Mouse (Mus musculus) frontal cortex, postnatal 25 days (tissue): ENCODE measurements at regions not wholly inside any gene's neighbourhood (a gene's known extent, or its start where the extent isn't known, plus 50 kb on each side); places are given as distances from the start of the nearest gene placed in this dataset.

Source experiments
- DNase-seq, 2 experiments: peaks; one replicate each; pipeline ENCODE4 v3.0.0; 2022; ENCODE audit warnings: low spot score in 2 of 2

DNA sequence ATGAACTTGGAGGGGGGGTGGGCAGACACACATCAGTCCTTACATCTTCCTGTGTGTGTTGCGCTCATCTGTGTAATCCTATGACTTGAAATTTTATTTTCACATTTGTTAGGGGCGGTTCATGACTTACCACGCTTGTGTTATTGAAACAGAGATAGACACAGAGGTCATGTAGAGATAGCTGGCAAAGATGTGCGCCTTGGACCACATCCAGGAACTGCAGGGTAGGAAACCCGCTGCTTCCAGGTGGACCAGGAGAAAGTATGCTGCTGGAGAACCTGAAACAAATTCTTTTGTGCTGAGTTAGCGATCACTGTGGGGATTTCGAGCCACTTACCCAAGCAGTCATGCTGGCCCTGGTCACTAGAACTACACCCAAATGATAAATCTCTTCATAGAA is 89.1 kb downstream of the Kcnj2 start:
- DNase-seq: no peak

DNA sequence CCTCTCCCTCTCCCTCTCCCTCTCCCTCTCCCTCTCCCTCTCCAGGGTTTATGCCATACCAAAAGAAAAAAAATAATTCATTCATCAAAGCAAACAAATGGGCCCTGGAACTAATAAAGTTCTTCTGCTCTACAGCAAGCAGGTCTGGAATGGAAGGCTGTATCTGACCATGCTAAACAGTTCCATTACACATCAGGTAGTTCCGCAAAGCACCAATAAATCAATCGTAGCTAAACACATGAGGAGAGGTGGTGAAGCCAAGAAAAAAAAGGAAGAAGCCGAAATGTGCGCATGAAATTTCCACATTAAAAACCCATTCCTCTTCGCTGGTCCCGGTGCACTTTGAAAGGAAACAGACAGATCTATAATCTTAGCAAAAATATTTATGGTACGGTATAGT is 89.8 kb downstream of the Kcnj2 start:
- no peak for DNase-seq

DNA sequence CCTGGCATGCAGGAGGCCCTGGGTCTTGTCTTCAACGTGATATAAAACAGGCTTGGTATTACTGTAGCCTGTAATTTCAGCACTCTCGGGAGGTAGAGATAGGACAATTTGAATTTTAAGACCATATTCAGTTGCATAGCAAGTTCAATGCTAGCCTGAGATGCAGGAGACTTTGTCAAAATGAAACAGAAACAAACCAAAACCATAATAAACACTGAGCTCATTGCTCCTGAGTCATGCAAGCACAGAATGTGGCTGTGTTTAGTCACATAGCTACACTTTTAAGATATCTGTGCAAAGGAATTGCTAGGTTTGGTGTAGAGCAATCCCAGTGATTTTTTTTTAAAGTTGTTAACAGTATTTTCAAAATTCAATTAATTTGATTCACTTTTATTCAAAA is 93.3 kb downstream of the Kcnj2 start:
- no peak for DNase-seq

DNA sequence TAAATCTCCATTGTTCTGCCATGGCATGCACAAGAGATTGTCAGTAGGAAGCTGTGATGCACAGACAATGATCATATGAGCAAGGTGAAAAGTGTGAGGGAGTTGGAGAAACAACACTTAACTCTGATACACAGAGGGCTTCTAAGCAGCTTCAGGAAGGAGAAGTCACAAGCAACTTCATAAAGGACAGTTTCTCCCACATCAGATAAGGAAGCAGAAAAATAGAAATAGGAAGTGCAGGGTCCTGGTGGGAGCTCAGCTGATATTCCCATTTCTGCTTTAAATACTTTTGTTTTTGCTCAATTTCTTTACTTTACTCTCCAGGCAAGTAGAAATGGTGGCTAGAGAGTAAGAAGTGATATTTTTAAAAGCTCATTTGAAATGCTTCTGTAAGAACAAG is 98.9 kb downstream of the Kcnj2 start:
- DNase-seq: no peak

DNA sequence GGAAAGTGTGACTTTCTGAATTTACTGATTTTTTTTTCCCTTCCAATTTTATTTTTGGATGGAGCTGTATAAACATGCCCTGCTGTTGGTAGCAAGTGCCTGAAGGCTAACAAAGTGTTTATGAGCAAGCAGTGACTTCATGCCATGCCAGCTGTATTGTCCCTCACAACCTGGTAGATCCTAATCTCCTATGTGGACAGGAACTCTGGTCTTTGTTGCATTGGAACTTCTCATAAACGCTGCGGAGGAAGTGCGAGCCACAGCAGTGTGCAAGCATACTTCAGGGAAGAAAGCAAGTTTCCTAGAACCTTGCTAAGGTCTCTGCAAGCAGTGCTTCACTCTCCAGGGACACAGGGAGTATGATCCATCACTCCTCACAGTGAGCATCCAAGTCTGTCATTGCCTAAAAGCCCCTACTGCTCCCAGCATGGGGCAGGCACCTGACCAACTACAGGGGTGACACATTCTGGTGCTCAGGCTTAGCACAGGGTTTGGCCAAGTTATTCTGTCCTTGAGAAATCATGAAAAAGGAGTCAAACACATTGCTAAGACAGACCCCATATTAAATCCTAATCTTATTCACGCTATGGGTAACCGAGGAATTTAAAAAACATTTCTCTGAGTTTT is 104.3 kb downstream of the Kcnj2 start:
- DNase-seq: no peak

DNA sequence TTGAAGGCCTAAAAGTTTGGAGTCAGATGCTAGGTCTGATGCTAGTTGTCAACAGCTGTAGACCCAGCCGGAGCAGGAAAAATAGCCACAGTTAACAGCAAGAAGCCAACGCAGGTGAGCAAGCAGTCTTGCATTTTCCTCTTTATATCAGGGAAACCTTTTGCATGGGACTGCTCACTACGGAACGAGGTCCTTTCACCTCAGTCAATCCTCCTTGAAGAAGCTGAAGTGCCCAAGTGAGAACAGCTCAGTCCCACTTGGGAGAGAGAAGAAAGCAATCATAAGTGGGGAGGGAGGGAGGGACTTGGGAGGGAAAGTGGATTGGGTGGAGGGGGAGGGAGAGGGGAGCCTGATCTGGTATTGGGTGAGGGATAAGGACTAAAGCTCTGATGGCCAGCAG is 107.6 kb downstream of the Kcnj2 start:
- DNase-seq: no peak

DNA sequence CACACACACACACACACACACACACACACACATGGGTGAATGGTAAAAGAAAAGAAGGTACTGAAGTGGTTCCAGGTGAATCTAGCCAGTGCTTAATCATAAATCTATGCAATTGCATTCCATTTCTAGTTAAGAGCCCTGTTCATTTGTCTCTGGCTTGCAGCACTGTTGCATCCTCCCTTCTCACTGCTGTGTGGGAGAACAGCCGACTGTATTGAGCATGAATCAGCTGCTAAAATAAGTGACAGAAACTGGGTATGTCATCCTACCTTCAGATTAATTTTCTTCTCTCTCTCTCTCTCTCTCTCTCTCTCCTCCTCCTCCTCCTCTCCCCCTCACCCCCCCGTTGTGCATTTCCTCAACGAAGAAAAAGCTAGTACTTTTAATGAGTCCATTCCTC is 109.6 kb downstream of the Kcnj2 start:
- no peak for DNase-seq

DNA sequence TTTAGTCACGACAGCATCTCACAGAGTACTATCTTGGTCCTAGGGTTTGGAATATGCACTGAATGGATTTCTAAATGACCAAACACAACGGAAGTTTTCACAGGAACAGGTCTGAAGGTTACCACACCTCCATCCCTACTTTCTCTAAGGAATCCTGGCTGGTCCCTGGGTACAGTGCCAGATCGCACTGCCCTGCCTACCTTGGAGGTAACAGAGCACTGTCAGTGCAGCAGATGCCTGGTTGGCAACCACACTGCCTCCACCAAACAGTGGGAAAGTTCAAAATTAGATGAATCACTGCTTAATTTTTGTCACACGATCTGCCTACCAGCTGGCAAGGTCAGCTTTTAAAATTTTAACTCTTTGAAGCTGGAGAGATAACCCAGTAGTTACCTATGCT is 111.6 kb downstream of the Kcnj2 start:
- DNase-seq: no peak

DNA sequence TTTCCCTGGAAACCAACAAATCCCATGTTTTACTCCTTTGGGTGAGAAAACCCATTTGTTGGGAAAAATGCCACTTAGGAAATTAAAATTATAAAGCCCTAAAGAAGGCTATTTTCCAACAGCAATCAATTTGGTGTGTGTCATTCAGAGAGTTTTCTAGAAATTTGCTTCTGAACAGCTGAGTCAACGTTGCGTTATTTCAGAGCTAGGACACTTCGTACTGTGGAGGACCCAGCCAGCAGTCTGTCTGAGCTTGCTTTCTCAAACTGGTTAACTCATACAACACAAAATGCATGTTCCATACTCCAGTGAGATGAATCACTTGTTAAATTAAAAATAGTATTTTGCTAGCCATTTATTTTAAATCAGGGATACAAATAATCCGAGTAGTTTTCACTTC is 131.5 kb downstream of the Kcnj2 start:
- DNase-seq: no peak

DNA sequence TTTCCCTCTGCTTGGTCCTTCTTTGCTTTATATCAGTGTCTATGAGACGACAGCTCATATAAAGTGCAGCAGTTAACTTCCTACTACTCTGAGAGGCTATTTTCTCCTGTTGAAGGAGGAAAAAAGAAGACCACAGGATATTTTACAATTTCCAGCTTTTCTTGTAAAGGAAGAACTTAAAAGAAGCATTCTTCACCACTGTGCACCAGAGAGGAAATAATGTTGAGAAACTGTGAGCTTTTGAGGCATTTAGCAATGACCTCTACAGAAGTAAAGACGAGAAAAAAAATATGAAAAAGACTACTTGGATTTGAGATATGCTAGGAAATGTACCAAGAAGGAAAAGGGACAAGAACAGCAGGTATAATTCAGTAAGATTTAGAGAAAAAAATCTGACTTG is 134.5 kb downstream of the Kcnj2 start:
- DNase-seq: no peak

DNA sequence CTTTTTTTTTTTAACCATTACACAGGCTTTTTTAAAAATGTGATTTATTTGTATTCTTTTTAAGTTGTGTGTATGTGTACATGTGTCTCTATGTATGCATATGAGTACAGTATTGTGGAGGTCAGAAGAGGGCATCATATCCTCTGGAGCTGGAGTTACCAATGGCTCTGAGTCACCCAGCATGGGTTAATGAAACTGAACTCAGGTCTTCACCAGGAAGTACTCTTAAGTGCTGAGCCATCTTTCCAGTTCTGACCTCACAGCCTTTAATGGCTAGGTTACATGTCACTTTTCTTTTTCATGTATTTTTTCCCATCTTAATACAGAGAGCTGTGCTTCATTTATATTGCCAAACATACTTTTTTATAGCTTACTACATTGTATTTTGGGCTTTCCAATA is 136.8 kb downstream of the Kcnj2 start:
- DNase-seq: no peak

DNA sequence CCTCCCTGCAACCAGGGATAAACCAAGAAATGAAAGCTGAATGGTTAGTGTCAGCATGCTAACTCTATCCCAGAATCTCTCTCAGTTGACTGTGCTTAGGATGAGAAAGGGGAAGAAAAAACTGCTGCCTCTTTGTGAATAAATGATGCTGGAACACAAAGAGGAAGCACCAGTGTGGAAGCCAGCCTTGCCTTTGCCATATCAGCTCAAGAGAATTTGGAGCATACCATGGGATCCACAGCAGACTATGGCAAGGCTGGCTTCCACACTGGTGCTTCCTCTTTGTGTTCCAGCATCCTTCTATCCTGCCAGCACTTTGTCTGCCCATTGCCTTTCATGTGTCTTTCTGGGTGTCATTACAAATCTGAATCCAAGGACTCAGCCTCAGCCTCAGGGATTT is 144.6 kb downstream of the Kcnj2 start:
- DNase-seq: no peak

DNA sequence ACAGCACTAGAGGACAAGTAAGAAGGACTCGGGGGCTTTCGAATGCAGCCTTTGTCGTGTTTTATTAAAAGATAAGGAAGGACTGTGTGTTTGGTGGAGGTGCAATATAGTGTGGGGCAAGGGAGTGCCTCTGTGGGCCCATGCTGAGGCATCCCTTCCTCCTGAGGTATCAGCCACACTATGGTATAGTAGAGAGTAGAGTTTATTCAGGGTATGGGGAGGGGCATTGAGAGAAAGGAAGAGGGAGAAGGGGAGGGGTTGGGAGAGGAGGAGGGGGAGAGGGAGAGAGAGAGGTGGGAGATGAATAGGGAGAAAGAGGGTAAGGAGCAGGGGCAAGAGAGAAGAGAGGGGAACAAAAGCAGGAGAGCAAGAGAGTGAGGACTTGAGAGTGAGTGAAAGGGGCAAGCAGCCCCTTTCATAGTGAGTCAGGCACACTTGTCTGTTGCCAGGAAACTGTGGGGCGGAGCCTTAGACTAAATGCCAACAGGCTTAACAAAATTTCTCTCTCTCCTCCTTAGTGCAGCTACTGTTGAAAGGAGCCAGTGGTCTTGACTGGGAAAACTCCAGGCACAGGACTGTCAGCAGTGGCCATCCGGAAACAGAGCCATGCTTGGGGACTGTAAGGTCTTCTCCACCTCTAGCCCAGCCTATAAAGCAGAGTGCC is 146.2 kb downstream of the Kcnj2 start:
- no peak for DNase-seq

DNA sequence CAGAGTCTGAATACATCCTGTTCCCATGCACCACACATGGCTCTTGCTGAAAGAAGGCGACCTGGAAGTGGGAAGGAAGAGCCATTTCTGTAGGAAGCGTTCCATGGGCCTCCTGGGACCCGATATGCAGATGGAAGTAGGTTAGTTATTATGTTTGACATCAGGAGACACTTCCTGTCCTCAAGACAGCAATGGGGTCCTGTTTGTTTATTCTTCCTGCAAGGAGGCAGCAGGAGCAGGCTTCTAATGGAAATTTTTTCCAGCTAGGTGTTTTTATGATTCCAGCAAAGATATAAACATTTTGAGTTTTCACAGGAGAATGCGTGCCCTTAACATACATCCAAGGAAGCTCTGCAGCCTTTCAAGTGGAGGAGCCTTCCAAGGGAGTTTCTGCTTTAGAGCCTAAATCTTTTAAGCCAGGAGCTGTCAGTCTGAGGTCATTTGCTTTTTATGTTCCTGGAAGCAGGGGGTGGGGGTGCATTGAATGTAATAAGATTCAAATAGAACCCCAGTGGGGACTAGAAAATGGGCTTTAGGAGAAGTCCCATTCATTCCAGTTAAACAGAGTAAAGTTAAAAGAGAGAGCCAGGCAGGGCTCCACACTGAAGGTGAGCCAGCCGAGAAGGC is 146.9 kb downstream of the Kcnj2 start:
- no peak for DNase-seq

DNA sequence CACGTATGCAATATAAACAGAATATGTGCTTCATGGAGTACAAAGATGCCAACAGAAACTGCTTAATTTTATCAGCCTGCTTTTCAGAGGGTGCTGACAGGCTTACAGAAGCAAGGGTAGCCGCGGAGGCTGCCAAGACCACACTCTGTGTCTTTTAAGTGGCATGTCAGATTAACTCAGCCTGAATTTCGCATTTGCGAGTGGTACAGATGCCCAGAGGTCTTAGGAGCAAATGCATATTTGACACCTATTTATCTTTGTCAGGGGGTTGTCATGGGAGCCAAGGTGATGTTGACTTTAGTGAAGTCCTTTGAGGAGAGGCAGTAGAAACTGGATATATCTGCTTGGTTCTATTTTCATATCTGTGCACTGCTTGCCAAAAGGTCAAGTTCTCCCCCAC is 149.0 kb downstream of the Kcnj2 start:
- no peak for DNase-seq

DNA sequence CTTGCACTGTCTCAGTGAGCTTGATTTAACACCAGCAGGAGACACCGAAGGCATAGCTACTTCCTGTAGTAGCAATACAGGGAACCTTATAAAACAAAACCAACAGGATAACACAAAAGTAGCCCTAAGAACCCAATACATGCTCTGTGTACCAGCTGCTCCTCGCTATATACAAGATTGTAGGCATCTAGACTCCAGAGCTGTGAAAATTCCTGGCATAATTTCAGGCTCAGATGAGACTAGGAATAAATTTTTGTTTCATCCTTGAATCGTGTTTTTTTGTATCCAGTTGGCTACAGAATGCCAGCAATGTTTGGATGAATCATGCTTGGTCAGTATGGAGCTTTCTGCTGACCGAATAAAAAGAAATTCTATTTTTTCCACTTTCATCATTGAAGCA is 157.9 kb downstream of the Kcnj2 start:
- no peak for DNase-seq

DNA sequence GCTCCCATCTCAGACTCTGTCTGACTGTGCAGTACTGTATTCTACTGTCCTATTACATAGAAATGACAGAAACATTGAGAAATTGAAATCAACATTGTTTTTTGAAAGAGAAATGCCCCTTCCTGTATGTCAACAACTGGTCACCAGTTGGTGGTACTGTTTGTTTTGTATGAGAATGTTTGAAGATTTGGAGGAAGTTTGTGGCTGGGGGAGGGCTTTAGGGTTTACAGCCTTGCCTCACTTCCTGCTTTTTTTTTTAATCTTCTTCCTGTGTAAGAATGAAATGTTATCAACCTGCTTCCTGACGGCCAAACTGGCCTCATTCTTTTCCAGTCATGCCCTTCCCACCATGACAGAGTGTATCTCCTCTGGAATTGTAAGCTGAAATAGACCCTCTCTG is 161.3 kb downstream of the Kcnj2 start:
- DNase-seq: no peak

DNA sequence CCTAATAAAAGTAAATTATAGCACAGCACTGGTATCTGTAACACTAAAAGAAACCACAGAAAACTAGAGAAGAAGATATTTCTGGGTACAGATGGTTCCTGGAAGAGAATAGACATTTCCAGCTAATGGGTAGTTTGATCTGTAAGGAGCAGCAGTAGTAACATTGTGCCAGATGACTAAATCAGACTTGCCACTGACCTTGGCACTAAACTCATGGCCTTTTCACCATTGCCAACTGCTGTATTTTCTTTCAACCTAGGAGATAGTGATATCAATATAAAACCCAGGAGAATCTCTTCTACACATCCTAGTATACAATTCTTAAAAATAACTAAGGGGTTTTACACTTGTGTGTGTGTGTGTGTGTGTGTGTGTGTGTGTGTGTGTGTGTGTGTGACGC is 170.8 kb downstream of the Kcnj2 start:
- DNase-seq: no peak

DNA sequence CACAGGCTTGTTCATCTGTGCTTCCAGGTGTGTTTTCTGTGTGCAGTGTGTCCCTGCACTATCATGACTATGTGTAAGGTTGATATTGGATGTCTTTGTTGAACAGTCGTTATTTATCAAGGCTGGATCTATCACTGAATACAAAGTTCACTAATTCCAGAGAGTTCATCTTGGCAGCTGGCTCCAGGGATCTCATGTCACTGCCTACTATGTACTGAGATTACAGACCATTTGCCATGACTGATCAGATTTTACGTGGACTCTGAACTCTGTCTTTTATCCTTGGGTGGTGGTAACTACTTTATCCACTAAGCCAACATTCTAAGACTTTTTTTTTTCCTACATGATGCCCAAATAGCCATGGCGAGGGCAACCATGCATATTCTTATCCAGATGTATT is 173.8 kb downstream of the Kcnj2 start:
- no peak for DNase-seq

DNA sequence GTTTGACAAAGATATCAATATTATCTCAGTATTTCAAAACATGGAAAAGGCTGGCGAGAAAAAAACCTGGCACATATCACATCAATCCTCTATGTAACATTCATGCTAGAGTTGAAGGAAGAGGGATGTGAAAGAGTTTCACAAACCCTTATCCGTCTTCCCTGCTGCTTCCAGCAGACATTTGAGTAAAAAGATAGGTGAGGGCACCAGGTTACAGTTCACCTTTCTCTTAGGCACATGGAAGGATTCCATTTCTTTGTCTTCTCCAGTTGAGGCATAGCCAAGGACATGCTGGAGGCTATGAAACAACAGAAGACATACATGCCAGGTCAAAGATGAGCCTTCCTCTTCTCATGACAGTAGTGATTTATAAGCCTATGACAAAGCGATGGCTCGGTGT is 186.3 kb downstream of the Kcnj2 start:
- no peak for DNase-seq

DNA sequence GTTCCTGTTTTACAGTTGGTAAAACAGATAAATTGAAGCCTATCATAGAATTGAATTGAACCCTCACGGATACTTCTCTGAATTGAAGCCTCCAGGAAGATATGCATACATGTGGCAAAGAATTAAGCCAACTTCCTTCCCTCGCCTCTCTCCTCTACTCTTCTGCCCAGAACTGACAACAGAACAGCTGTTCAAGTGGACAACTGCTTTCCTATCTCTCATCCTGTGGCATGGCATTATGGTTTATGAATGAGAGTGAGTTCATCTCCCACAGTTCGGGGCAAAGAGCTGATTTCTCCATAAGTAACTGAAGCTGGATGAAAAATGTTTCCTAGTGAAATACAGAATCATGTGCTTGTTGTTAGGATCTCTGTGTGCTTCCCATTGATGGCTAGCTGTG is 190.6 kb downstream of the Kcnj2 start:
- DNase-seq: no peak

DNA sequence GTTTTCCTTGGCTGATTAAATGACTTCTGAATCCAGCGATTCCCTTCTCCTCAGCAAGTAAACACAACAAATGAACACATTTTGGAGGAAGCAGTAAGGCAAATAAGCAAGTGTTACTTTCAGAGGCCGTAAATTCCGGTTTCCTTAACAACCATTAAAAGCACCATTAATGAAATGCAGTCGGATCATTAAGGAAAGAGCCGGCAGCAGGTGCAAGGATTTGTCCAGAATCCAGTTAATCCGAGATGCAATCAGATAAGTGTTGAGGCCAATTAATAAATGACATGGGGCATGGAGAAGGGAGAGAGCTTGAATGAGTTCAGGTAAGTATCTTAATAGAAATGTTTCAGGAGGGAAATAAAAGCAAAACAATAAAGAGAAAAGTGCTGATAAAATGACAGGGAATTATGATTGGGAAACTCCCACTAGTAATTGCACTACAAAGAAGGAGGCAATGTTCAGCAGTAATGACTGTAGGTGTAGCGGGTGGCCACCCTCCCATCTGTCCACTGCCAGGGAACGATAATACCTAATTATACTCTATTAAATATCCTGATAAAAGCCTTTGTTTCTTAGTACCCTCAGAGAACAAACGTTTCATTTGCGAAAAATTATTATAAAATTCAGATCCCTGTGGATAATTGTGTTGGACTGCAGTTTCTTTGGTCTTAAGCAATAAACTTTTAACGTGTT is 194.9 kb downstream of the Kcnj2 start:
- DNase-seq: no peak

DNA sequence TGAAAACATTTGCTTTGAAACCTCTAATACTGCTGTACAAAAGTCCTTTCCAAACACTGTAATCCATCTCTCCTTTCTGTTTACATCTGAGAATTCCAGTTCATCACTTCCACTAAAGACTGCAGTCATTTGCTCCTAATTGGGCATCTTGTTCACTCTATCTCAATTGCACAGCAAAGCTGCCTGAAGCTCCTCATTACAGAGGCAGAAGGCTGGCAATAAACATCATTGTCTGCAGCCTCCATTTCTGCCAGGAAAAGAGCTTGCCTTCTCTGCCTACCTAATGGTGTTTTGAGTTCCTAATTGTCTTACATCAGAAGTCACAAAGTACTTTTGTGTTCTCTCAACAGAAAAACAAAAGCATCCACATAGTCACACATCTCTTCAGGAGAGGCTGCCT is 207.7 kb downstream of the Kcnj2 start:
- DNase-seq: no peak
